Mouse (Mus musculus) bone marrow, adult 2 months (tissue): ENCODE measurements at regions not wholly inside any gene's neighbourhood (a gene's known extent, or its start where the extent isn't known, plus 50 kb on each side); places are given as distances from the start of the nearest gene placed in this dataset.

Experiments
- H3K27ac ChIP-seq: fragments of 200-500 bp; 2 replicates; pipeline ENCODE4 v1.5.1; 2012; ENCODE audit warnings: low read depth, mild to moderate bottlenecking, control low read depth, inconsistent platforms, low read length; ENCODE audit not compliant: control insufficient read depth, poor library complexity, insufficient read depth
- H3K4me1 ChIP-seq: fragments of 200-500 bp; 2 replicates; pipeline ENCODE4 v1.6.1; 2011; ENCODE audit warnings: low read length; ENCODE audit not compliant: control insufficient read depth, insufficient read depth
- H3K4me3 ChIP-seq: fragments of 200-500 bp; replicated peaks from 2 replicates; pipeline ENCODE3; 2011; ENCODE audit warnings: mild to moderate bottlenecking, low read depth, low read length, control low read depth; ENCODE audit not compliant: control insufficient read depth
- CTCF ChIP-seq: fragments of 200-500 bp; IDR thresholded peaks from 2 replicates; pipeline ENCODE4 v1.5.1; 2011; ENCODE audit warnings: low read length, control low read depth; ENCODE audit not compliant: control insufficient read depth, insufficient read depth
- POLR2A ChIP-seq: fragments of 200-500 bp; IDR thresholded peaks from 2 replicates; pipeline ENCODE4 v1.6.1; 2011; ENCODE audit warnings: low read depth, mild to moderate bottlenecking, control low read depth, low read length, borderline replicate concordance; ENCODE audit not compliant: control insufficient read depth
- WGBS: fragments of 180-500 bp; shearing (Covaris S2); methylation state at CpG from one replicate; pipeline ENCODE4 v1.1.7; 2018; 5-methylcytosine and 5-hydroxymethylcytosine counted together

DNA sequence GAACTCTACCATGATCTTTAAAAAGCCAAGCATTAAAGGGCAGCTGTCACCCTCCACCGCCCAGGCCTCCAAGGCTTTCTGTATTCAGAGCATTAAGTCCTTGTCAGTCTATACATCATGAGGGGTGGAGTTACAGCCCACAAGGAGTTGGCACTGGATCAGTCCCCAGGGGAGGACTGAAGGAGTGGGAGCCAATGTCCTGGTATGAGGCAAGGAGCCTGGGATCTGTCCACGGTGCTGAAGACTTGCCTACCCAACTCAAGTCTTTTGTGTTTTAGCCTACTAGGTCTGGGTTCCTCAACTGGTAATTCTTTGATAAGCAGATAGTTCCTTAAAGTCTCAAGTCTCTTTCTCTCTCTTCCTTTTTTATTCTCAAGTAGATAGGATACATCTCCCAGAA is 90.1 kb downstream of the Mrm1 start:
- H3K27ac ChIP-seq, result no peak overlapping the region
- WGBS, result 13% methylated on average over 2 of the region's 2 CpGs
- no peak overlapping the region for H3K4me3 ChIP-seq
- TF ChIP-seq POLR2A (no peak), CTCF (no peak)
- H3K4me1 ChIP-seq, result no peaks in the 10 kb centered on the region; the same call in 1 of the 2 replicates

DNA sequence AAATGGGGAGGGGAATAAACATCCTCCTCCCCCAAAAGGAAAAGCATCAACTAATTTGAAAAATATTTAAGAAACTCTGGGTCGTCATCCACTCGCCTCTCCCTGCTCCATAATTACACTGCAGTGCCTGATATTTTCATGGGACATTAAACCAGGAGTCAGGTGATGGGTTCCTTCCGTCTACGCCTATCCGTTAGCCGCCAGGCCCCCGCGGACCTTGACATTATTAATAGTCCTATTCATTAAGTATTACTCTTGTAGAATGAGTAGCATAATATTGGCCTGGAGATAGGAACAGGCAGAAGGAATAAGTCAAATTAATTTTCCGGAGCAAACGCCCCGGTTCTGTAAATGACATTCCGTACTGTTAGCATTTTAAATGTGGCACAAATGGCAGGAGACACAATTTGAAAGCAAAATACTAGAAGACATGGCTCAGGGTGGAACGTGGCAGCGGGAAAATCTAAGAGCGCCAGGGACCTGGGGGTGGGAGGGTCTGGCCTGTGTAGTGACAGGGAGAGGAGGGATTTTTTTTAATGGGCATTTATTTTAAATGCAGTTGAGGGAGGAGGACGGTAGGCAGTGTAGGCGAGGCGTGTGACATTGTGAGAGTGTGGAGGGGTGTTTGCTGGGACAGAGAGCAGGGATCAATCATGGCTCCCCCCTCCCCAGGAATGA is 93.2 kb downstream of the Mrm1 start:
- no peak for TF ChIP-seq POLR2A
- TF ChIP-seq CTCF, result no peak
- Histone ChIP-seq H3K4me1 (no peaks in the 10 kb centered on the region; the same call in 1 of the 2 replicates), H3K4me3 (no peak overlapping the region), H3K27ac (no peak overlapping the region)
- 79% methylated on average over 18 of the region's 18 CpGs for WGBS

- Histone ChIP-seq H3K4me3 (no peak overlapping the region), H3K4me1 (no peaks in the 10 kb centered on the region; the same call in 1 of the 2 replicates), H3K27ac (no peak overlapping the region)
- TF ChIP-seq CTCF (no peak), POLR2A (no peak)
- 36% methylated on average over 11 of the region's 11 CpGs for WGBS
Measured at GRCm38 (mm10) chr11:84725177-84725792, 94.0 kb downstream of the Mrm1 start.

DNA sequence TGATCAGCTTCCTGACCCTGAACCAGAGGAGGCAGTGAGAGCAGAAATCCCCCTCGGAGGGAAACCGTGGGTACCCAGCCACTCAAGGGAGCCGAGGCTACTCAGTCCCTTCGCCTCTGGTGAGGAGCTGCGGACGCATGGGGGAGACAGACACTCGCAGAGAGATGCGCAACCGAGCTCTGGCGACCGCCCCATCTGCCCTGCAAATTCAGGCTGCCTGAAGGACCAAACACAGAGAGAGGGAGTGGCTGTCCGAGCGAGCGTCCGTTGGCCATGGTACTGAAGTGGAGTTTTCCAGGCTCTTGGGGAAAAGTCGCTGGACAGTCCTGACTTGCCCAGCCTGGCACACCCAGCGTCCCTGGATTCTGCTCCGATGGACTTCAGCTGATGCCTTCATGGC is 95.2 kb downstream of the Mrm1 start:
- 9% methylated on average over 18 of the region's 18 CpGs for WGBS
- no peak for TF ChIP-seq POLR2A
- TF ChIP-seq CTCF, result no peak
- Histone ChIP-seq H3K27ac (no peak overlapping the region), H3K4me1 (no peaks in the 10 kb centered on the region; the same call in 1 of the 2 replicates), H3K4me3 (no peak overlapping the region)

- TF ChIP-seq POLR2A (no peak), CTCF (no peak)
- Histone ChIP-seq H3K27ac (no peak overlapping the region), H3K4me3 (no peak overlapping the region), H3K4me1 (no peaks in the 10 kb centered on the region; the same call in 1 of the 2 replicates)
- 56% methylated on average over 12 of the region's 12 CpGs for WGBS
Measured at GRCm38 (mm10) chr11:84722658-84723201, 96.6 kb downstream of the Mrm1 start.

- 30% methylated on average over 3 of the region's 3 CpGs for WGBS
- Histone ChIP-seq H3K27ac (no peak overlapping the region), H3K4me1 (no peaks in the 10 kb centered on the region; the same call in 1 of the 2 replicates), H3K4me3 (no peak overlapping the region)
- TF ChIP-seq POLR2A, result no peak
- no peak; the same call in 1 of the 2 replicates for TF ChIP-seq CTCF
Measured at GRCm38 (mm10) chr11:84721979-84722378, 97.3 kb downstream of the Mrm1 start.

- Histone ChIP-seq H3K27ac (no peak overlapping the region), H3K4me3 (no peak overlapping the region), H3K4me1 (no peaks in the 10 kb centered on the region; the same call in 1 of the 2 replicates)
- TF ChIP-seq CTCF (peak; percentile 7; the same call in 1 of the 2 replicates), POLR2A (no peak)
- WGBS, result 60% methylated on average over 2 of the region's 2 CpGs
Measured at GRCm38 (mm10) chr11:84721150-84721549, 98.2 kb downstream of the Mrm1 start.

GRCm38 (mm10) chr11:84719781-84720180 is 99.5 kb downstream of the Mrm1 start:
- 81% methylated on average over 1 of the region's 1 CpGs for WGBS
- H3K27ac ChIP-seq, result no peak overlapping the region
- no peak overlapping the region for H3K4me3 ChIP-seq
- TF ChIP-seq POLR2A (no peak), CTCF (no peak)
- H3K4me1 ChIP-seq, result no peaks in the 10 kb centered on the region

DNA sequence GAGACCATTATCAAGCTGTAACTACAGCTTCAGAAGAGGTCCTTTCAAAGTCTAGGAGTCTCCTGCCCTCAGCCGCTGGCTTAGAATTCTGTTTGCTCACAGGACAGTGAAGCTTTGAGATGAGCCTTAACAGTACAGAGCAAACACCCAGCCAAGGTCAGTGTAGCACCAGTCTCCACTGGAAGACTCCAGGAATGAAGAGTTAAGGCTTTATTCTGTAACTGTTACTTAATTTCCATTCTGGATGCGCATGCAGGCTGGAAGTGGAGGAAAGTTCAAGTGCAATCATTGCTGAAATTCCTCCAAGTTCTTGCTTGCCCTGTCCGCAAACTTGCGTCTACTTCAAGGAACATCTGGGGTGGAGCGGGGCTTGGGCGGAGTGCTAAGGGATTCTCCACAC is 106.6 kb downstream of the Mrm1 start:
- Histone ChIP-seq H3K4me1 (no peaks in the 10 kb centered on the region), H3K4me3 (no peak overlapping the region), H3K27ac (no peak overlapping the region)
- TF ChIP-seq POLR2A (no peak), CTCF (no peak)
- 91% methylated on average over 6 of the region's 6 CpGs for WGBS
